Mouse (Mus musculus) megakaryocyte, adult 5-6 weeks (primary cell): ENCODE measurements at regions not wholly inside any gene's neighbourhood (a gene's known extent, or its start where the extent isn't known, plus 50 kb on each side); places are given as distances from the start of the nearest gene placed in this dataset.

Experiments used
- ATAC-seq: 2 replicates; pipeline ENCODE4 v1.8.0; 2016; ENCODE audit warnings: mild to moderate bottlenecking, inconsistent platforms; ENCODE audit not compliant: poor library complexity, severe bottlenecking

DNA sequence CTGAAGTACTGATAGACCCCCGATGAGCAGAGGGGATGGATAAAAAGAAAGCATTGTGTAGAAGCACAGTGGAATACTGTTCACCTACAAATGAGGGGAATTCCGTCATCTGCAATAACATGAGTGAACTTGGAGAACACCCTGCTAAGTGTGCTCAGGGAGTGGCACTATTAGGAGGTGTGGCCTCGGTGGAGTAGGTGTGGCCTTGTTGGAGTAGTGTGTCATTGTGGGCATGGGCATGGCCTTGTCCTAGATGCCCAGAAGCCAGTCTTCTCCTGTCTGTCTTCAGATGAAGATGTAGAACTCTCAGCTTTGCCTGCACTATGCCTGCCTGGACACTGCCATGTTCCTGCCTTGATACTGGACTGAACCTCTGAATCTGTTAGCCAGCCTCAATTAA lies 86.2 kb upstream of the Kl start:
- ATAC-seq: no peak

DNA sequence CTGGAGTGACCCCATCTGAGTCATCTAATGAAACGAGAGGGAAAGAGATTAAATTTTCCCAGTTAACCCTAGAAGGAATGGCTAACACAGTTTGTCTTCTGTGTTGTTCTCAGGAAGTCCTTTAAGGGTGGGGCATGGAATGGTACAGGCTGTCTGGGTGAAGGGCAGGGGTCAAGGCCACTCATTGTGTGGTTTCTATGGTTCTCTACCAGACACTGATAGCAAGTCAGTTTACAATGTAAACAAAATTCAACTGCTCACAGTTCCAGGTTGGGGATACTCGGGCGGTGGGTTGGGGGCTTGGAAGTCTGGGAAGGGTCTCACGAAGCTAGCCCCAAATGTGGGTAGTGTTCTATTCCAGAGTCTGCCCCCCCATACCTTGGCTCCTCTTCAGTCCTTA lies 82.5 kb upstream of the Kl start:
- ATAC-seq: no peak

DNA sequence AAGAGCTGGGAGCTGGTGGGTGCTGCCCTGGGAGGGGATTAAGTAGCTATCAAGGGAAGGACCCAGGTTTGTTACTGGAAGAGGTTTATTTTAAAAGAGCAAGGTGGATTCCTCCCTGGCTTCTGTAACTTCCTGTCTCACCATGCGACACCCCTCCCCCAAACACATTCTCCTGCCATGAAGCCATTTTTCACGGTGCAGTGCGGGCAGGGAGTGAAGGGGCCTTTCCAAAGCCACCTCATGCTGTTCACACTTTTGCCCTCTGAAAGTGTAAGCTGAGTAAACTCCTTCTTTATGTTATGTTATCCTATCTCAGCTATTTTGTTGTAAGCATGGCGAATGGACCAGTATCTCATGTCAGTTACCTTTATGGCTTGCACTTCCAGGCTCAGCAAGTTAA lies 73.6 kb upstream of the Kl start:
- ATAC-seq: no peak

DNA sequence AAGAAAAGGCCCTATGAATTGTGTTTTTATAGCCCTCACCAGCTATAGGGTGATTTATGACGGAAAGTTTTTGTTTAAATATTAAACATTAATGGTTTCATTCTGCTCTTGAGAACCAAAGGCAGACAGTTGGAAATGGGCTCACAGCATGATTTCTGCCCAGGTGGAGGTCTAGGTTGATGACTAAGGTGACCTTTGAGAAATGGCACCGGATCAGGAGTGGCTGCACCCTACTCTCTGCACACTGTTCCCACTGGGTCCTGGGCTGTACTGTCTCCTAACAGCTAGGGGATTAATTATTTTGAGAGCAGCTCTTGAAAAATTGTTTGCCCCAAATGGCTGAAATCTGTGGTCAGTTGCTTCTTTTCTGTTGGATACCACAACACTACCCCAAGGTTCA lies 68.7 kb upstream of the Kl start:
- ATAC-seq: no peak

DNA sequence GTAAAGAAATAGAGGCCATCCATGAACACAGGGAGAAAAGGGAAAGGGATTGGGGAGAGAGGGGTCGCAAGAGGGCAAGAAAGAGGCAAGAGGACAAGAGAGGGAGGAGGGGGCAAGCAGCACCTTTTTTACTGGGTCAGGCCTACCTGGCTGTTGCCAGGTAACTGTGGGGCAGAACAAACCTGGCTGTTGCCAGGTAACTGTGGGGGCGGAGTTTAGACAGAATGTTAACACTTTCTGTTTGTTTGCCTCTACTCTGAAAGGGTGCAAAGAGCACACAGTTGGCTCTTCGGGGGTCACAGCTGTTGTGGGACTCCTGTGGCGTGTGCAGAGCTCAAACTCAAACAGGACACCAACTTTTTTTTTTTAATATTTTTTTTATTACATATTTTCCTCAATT lies 62.3 kb upstream of the Kl start:
- no peak for ATAC-seq

DNA sequence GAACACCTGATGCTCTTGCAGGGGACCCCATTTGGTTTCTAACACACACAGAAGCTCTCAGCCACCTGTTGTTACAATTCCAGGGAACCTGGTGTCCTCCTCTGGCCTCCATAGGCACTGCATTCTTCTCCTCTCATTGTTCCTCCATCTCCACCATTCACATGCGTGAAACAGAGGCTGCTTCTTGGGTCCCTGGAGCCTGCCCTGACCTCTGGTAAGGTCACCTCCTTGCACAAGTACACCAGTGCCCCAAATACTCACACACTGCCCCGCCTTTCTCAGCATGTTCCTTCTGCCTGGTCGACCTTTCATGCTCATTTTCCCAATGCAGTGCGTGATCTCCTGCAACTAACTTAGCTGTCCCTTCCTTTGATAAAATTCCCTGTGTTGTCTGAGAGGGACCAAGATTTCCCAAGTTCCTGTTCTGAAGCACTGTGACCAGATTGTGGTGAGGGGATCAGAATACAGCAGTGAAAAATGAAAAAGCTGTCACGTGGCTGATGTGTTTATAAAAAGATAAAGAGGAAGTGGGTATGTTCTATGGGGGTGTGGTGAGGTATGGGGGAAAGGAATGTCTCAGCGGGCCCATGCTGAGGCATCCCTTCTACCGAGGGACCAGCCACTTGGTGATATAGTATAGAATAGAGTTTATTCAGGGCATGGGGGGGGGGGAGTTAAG lies 61.0 kb upstream of the Kl start:
- ATAC-seq: peak; percentile 56

DNA sequence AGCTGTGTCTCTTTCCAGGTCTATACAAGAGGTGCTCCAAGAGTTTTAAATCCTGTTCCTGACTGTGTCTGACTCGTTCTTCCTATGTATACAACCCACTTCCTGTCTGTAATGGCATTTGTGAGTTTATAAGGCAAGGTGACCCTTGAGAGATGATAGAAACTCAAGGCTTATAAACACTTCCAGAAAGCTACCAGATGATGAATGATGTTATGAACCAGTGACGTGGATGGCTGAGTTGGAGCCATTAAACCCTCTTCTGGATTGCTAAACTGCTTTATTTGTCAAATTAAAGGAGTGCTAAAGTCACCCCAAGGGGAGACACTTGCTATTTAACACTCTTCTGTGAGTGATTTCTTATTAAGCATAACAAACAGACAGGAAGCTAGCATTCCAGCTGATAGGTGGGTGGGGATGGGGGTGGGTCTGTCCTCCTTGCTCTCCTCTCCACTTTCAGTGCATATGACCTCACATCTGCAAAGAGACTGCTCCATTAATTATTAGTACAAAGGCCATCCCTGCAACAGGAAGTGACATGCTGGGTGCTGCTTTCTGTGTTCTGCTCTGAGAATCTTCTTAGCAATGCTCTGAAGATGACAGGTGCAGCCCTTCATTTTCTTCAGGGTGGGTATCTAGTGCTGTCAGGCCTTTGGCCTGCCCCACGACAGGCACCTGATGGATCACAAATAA lies 58.2 kb upstream of the Kl start:
- ATAC-seq: no peak

DNA sequence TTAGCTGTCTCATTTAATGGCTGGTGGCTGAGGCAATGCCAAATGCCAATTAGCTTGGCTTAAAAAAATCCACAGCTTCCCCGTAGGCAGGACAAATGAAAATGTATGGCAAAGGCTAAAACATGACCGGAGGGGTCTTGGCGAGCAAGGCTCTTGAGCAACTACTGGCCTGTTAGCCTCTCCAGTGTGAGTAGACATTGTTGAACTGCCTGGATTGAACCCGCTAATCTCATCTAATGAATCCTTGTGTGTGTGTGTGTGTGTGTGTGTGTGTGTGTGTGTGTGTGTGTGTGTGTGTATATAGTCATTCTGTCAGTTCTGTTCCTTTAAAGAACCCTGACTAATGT lies 57.7 kb upstream of the Kl start:
- ATAC-seq: no peak

DNA sequence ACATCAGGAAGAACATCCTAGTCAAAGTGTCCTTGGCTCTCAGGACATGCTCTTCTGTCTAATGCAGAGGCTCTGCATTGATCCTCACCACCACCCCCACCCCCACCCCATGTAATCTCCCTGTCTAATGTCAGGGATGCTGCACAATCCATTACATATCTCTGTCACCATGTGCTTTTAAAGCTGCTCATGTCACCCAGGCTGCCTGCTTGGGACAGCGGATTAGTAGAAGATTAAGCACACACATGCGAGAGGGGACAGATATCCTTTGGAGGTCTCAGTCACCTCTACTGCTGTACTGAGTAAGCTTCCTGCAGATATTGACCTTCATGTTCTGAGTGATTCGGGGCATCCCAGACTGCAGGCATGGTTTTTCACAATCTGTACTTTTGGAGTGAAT lies 50.7 kb upstream of the Kl start:
- no peak for ATAC-seq
